Mouse (Mus musculus): ENCODE results near the gene Dnah11.

DNA sequence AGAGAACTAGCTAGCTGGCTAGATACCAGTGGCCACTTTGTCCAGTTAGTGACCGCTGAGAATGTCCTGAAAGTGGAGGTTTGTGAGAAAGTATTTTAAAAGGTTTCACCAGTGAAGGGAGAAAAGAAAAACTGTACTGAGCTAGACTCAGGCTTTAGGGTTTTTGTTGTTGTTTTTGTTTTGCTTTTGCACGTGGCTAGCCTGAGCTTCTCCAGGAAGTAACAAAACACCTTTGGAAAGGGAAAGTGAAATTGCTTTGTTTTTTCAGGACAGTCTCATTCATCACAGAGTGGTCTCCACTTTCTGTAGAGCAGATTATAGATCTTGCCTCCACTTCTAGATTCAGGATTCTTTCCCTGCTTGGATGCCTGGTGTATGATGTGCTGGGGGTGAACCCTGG lies 353.9 kb downstream of the Dnah11 start:
- no peak for TF ChIP-seq POLR2A (IDR thresholded peaks at IDR 0.05; ENCODE audit: extremely low read depth, insufficient read depth, low read length)
- TF ChIP-seq CTCF (IDR thresholded peaks at IDR 0.05; ENCODE audit: extremely low read depth, insufficient read depth, low read length): no peak

Data from cortical plate, adult 2 months (tissue).